Mouse (Mus musculus) G1E (cell line): ENCODE measurements around the gene Tasp1.

Source experiments
- CTCF ChIP-seq: IDR thresholded peaks from 2 replicates; pipeline ENCODE4 v1.5.1; 2012; ENCODE audit warnings: low read depth, low read length, inconsistent platforms, mixed read lengths
- GATA1 ChIP-seq: IDR thresholded peaks from 2 replicates; pipeline ENCODE4 v1.6.1; 2012; ENCODE audit warnings: borderline replicate concordance, low read length, inconsistent platforms, mixed read lengths
- GATA2 ChIP-seq: IDR thresholded peaks from 2 replicates; pipeline ENCODE4 v1.6.1; 2012; ENCODE audit warnings: low read depth, low read length, inconsistent platforms, borderline replicate concordance
- TAL1 ChIP-seq: conservative IDR thresholded peaks from 2 replicates; pipeline ENCODE4 v1.6.1; 2012; ENCODE audit warnings: low read depth, low read length, inconsistent platforms, mixed read lengths

DNA sequence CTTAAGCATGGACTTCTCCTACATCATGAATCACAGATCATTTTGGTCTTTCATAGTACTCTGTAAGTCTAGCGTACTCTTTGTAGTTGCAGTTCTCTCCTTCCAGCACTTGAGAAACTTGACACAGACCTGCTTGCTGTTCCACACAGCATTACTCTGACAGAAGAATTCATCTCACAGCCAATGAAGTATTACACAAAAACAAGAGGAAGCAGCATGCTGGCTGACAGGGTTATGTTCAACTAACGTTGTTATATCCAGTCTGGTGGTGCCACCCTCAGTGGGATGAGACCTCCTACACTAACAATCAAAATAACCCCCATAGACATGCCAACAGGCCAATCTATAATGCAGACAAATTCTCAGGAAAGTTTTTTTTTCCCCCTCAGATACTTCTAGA is 99.2 kb downstream of the Tasp1 start:
- TF ChIP-seq GATA1 (no peak), CTCF (no peak), GATA2 (no peak), TAL1 (no peak)
